Mouse (Mus musculus): ENCODE results near the gene Letm1. TPM values are rescaled to one million over a fixed set of nuclear protein-coding genes. Genes with fewer than 3 reads are reported as not detected.
A peak's percentile ranks its signal among the peaks of the same experiment; 100 is the strongest.

The Letm1 gene
- 21.9 and 24.7 TPM in 2 replicates for total RNA-seq (2017)

GRCm38 (mm10) chr5:33782345-33782998, at the start of gene Letm1:
Letm1 (minus strand) TSS chr5:33782817.
- peak; percentile 98 for ATAC-seq (ENCODE audit: extremely low read depth, insufficient number of reproducible peaks, low FRiP score, poor library complexity, severe bottlenecking)

DNA sequence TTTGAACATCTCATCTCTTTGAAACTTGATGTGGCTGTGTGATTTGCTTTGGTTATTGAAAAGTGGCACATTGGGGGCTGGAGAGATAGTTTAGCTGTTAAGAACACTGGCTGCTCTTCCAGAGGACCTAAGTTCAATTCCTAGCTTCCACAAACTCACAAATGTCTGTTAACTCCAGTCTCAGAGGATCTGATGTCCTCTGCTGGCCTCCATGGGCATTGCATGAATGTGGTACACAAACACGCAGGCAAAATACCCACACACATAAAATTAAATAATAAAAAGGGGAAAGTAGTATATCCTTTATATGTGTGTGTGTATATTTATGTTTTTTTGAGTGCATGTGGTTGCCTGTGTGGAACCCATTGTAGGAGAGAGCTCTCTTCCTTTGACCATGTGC, 48.2 kb upstream of the Letm1 start:
- 0 out of 2 replicates have a peak, but pooled peaks have one; percentile 19 for ATAC-seq (ENCODE audit: extremely low read depth, insufficient number of reproducible peaks, low FRiP score, poor library complexity, severe bottlenecking)

DNA sequence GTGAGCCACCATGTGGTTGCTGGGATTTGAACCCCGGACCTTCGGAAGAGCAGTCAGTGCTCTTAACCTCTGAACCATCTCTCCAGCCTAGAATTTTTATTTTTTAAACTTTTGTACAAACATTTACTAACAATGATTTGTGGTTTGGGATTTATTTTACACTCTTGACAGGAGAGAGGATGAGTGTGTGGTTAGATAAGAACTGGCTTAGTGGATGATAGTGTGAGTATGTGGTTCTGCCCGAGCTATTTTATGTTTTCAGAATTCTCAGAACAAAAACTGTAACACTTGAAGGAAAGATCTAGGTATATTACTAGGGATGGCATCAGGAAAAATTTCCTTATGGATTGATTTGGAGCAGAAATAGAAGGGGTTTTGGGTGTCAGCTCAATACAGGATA, 47.3 kb upstream of the Letm1 start:
- no peak for ATAC-seq (ENCODE audit: extremely low read depth, insufficient number of reproducible peaks, low FRiP score, poor library complexity, severe bottlenecking)

- no peak for ATAC-seq (ENCODE audit: extremely low read depth, insufficient number of reproducible peaks, low FRiP score, poor library complexity, severe bottlenecking)
Observed at GRCm38 (mm10) chr5:33828107-33828506, 45.5 kb upstream of the Letm1 start.

DNA sequence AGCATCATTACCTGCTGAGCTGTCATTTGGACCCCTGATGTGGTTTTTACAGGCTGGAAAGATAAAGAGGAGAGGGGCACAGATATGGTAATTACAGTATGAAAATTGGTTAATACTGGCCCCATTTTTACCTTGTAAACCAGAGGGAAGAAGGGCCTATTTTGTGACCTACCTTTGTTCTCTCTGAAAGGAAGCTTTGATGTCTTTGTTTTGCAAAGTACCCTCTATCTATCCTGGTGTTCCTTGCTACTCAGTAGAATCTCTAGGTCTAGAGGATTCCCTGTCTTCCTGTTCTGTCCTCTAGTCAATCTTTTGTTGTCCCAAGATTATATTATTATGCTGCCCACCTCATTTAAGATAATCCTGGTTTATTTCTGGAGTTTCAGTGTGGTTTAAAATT, 43.4 kb upstream of the Letm1 start:
- no peak for ATAC-seq (ENCODE audit: extremely low read depth, insufficient number of reproducible peaks, low FRiP score, poor library complexity, severe bottlenecking)

DNA sequence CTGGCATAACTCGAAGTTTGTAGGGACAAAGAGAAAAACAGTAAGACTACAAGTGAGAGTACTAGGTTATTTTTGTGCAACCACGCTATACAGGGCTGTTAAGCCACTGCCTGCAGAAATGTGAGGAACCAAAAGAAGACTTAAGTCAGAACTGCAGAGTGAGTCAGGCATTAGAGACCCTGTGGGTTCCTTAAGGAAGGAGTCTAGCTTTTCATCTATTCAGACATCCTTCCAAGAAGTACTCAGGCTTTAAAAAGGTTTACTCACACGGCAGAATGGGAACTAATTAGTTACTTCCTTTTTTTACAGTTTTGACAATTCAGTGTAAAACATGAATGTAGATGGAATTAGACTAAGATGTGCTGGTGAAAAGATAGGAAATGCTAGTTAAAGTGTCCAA, 39.8 kb upstream of the Letm1 start:
- no peak for ATAC-seq (ENCODE audit: extremely low read depth, insufficient number of reproducible peaks, low FRiP score, poor library complexity, severe bottlenecking)

DNA sequence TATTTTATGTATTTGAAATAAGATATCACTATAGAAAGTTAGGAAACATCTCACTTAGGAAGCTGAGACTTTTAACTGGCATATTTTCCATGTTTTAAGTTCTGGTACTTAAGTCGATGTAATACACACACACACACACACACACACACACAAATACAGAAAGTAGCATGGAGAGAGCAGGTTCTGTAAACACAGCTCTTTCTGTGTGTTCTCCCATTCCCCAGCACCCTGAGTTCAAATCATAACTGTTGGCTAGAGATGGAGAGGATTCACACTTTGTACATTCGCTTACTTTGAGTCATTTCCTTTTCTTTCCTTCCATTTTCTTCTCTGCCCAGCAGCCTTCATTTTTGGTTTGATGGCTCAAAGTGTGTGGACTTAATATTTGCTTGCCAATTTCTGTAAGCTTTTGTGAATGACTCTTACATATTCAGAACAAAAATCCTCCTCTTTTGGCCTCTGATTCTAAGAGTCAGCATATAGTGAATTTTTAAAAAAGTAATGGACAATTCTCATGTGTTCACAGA, 39.3 kb upstream of the Letm1 start:
- no peak for ATAC-seq (ENCODE audit: extremely low read depth, insufficient number of reproducible peaks, low FRiP score, poor library complexity, severe bottlenecking)

DNA sequence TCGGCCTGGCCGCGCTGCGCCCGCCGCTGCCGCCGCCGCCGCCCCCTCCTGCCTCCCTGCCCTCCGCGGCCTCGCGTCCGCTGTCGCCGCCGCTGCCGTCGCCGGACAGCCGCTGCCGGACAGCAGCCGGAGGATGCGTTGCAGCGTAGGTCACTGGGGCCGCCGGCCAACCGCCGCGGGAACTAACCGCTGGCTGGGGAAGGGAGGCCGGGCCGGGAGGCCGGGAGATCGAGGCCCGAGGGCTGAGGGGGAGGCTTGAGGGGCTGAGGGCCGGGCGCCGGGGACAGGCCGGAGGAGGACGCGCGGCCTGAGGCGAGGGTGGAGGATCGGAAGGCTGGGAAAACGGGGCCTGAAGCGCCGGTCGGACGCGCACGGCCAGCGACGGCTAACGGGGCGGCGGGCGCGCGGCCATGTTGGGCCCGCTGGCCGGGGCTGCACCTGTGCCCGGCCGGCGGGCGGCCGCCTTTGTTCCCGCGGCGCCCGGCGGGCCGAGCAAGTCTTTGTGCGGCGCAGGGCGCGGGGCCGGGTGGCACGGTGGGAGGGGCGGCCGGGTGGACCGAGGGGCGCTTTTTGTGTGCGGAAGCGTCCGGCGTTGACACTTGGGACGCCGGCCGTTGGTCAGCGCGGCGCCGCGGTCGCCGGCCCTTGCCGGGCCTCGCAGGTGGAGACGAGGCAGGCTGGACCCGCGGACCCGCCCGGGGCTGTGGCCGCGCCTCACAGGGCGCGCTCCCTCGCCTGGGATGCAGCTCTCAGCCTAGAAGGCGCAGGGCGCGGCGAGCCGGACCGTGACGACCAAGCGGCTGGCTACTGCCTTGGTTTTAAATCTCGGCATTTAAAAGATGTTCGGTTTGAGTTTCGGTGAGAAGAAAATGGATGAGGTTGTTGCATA, 38.4 kb upstream of the Letm1 start:
- no peak for ATAC-seq (ENCODE audit: extremely low read depth, insufficient number of reproducible peaks, low FRiP score, poor library complexity, severe bottlenecking)

DNA sequence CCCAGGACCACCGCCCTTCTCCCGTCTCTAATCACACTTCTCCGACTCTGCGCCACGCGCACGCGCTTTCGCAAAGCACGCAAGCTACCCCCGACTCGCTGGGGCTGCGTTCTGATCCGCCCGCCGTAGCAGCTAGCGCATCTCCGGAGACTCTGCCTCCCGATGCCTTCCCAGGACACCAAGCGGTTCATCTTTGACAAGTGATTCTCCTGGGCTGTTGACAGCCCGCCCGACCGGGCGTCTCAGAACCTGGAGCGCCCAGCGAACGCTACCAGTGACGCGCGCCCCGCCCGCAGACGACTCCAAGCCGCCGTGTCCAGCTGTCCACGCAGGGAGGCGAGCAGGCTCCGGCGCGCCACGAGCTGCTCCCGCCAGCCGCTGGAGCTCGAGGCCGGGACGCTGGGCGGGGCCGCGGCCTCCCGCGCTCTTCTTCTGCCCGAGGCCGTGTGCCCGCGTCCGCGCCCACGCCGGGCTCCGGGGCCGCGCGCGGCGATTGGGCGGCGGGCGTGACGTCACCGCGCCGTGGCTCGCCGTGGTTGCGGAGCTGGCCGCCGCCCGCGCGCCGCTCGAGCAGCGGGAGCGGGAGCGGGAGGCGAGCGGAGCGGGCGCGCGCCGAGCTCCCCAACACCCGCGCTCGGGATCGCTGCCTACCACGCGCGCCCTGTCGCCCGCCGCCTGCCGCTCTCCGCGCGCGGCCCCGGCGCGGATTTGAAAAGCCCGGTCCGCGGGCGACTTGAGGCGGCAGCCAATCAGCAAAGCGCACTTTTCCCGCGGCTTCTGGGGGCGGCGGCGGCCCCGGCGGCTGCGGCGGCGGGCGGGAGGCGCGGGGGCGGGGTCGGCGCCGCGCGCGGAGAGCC, 37.5 kb upstream of the Letm1 start, which contains the start of gene Nsd2:
Gene Nsd2, plus strand, starts transcription at position 850 of the 857 bp plus-strand sequence.
- ATAC-seq (ENCODE audit: extremely low read depth, insufficient number of reproducible peaks, low FRiP score, poor library complexity, severe bottlenecking): peak; percentile 40

- no peak for ATAC-seq (ENCODE audit: extremely low read depth, insufficient number of reproducible peaks, low FRiP score, poor library complexity, severe bottlenecking)
Observed at GRCm38 (mm10) chr5:33819141-33819875, 36.7 kb upstream of the Letm1 start.

GRCm38 (mm10) chr5:33818104-33818503, 35.5 kb upstream of the Letm1 start:
- ATAC-seq (ENCODE audit: extremely low read depth, insufficient number of reproducible peaks, low FRiP score, poor library complexity, severe bottlenecking): no peak

DNA sequence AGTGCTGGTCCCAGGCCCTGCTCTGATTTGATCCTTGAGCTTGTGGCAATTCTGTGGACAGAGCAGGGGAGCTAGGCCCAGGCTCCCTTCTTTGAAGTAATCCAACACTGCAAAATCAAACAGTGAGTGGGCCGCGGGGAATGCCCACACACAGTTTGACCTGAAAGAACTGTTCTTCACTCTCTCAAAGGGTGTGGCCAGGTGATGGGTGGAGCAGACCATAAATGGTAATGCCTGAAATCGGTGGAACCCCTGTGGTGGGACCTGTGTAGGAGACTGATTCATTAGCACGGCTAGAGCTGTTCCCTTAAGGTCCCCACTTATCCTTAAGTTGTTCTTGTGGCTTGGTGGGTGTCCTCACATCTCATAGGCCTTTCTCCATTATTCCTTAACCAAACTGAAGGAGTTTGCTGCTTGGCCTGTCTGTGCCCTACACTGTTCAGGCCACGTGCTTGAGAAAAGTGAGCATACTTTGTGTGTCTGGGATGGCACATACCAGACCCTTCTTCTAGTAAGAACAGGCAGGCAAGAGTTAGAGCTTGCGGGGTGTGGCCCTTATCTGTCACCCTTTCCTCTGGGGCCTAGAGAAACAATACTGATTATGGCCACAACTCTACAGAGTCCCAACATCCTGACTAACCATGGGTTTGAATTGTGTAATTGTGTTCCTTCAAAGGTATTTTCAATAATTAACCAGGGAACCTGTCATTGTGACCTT, 33.5 kb upstream of the Letm1 start:
- ATAC-seq (ENCODE audit: extremely low read depth, insufficient number of reproducible peaks, low FRiP score, poor library complexity, severe bottlenecking): no peak

GRCm38 (mm10) chr5:33811519-33811918, 28.9 kb upstream of the Letm1 start:
- no peak for ATAC-seq (ENCODE audit: extremely low read depth, insufficient number of reproducible peaks, low FRiP score, poor library complexity, severe bottlenecking)

GRCm38 (mm10) chr5:33803337-33803736, 20.7 kb upstream of the Letm1 start:
- ATAC-seq (ENCODE audit: extremely low read depth, insufficient number of reproducible peaks, low FRiP score, poor library complexity, severe bottlenecking): no peak

- ATAC-seq (ENCODE audit: extremely low read depth, insufficient number of reproducible peaks, low FRiP score, poor library complexity, severe bottlenecking): no peak
Observed at GRCm38 (mm10) chr5:33791912-33792643, 9.5 kb upstream of the Letm1 start.

- no peak for ATAC-seq (ENCODE audit: extremely low read depth, insufficient number of reproducible peaks, low FRiP score, poor library complexity, severe bottlenecking)
Observed at GRCm38 (mm10) chr5:33782999-33783390, 378 bp upstream of the Letm1 start.

DNA sequence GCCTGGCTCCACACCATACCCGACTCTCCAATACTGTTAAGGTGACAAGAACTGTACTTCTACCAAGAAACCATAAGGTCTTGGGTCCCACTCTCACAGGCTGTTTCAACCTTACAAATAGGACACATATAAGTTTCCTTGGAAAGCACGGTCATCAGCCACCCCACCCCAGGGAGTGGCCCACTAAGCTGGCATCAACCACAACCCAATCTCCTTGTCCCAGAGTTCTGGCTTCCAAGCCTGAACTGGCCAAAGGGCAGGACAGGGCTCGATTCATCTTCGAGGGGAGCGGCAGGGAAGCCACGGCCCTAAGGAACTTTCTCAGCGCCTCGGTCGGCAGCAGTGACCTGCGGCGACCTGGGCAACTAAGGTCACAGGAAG, 663 bp downstream of the Letm1 start:
- ATAC-seq (ENCODE audit: extremely low read depth, insufficient number of reproducible peaks, low FRiP score, poor library complexity, severe bottlenecking): no peak
